Mouse (Mus musculus) heart, embryonic 11.5 days (tissue): ENCODE results near the gene Hcar2. TPM values are rescaled to one million over a fixed set of nuclear protein-coding genes. Genes with fewer than 3 reads are reported as not detected.

Source experiments
- ATAC-seq: fragments of 200-750 bp; cut with Nextera tagmentation; replicated peaks from 2 replicates; pipeline ENCODE4 v1.8.0; 2017; ENCODE audit warnings: moderate library complexity; ENCODE audit not compliant: insufficient number of reproducible peaks, low FRiP score, low TSS enrichment
- H3K27ac ChIP-seq: fragments of 300-500 bp; sonication (generic); 2 replicates; pipeline ENCODE4 v1.5.1; 2014; ENCODE audit warnings: mild to moderate bottlenecking, low read depth, low read length
- H3K27me3 ChIP-seq: fragments of 300-500 bp; sonication (generic); 2 replicates; pipeline ENCODE4 v1.6.1; 2014; ENCODE audit warnings: mild to moderate bottlenecking, low read length, mixed read lengths; ENCODE audit not compliant: control insufficient read depth, insufficient read depth
- H3K36me3 ChIP-seq: fragments of 300-500 bp; sonication (generic); 2 replicates; pipeline ENCODE4 v1.6.1; 2014; ENCODE audit warnings: mild to moderate bottlenecking, low read length, moderate library complexity, mixed read lengths; ENCODE audit not compliant: control insufficient read depth, insufficient read depth
- H3K4me1 ChIP-seq: fragments of 300-500 bp; sonication (generic); 2 replicates; pipeline ENCODE4 v1.6.1; 2014; ENCODE audit warnings: low read length; ENCODE audit not compliant: control insufficient read depth, insufficient read depth
- H3K4me2 ChIP-seq: fragments of 300-500 bp; sonication (generic); 2 replicates; pipeline ENCODE4 v1.6.1; 2014; ENCODE audit warnings: mild to moderate bottlenecking, moderate library complexity
- H3K4me3 ChIP-seq: fragments of 300-500 bp; sonication (generic); 2 replicates; pipeline ENCODE4 v1.5.1; 2014; ENCODE audit warnings: low read depth, low read length
- H3K9ac ChIP-seq: fragments of 300-500 bp; sonication (generic); 2 replicates; pipeline ENCODE4 v1.6.1; 2014; ENCODE audit warnings: mild to moderate bottlenecking, low read depth, low read length, moderate library complexity
- H3K9me3 ChIP-seq: fragments of 300-500 bp; sonication (generic); replicated peaks from 2 replicates; pipeline ENCODE4 v1.6.1; 2016; ENCODE audit warnings: low read length; ENCODE audit not compliant: control insufficient read depth
- WGBS: fragments of 180-500 bp; shearing (Covaris S2); extraction: QIAGEN DNeasy Blood & Tissue Kit; methylation state at CpG from one replicate; pipeline ENCODE4 v1.1.7; 2014; ENCODE audit not compliant: insufficient replicate concordance; 5-methylcytosine and 5-hydroxymethylcytosine counted together
- polyA plus RNA-seq: library from polyadenylated mRNA; unstranded; fragments of >200 nt; fragmentation: Nextera tagmentation; extraction: Ambion mirVana; gene quantifications from 2 replicates; pipeline ENCODE4 v1.2.1, GENCODE M21; 2014

Gene Hcar2
- polyA plus RNA-seq, 1 experiment from 2014 or later: not detected

DNA sequence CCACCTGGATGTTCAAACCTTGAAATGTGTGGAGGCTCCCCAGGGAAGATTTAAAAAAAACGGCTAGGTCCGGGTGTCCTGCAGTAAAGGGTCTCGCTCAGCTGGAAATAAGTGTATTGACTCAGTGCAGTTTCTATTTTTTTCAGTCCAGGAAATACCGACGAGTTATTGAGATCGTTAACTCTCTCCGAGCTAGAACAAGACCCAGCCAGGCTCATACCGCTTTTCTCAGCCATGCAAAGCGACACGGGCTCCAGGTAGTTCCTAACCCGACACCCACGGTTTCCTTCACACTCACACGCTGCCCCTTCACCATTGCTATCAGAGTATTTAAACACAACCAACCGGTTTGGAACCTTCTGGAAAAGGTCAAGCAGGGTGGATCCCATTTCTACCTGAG, 12.8 kb upstream of the Hcar2 start:
- peaks cover 2% of the 10 kb centered on the region; the same call in 1 of the 2 replicates for H3K27me3 ChIP-seq
- H3K27ac ChIP-seq: no peak overlapping the region
- no peak overlapping the region for H3K9ac ChIP-seq
- no peaks in the 10 kb centered on the region for H3K36me3 ChIP-seq
- H3K4me3 ChIP-seq: no peak overlapping the region
- H3K9me3 ChIP-seq: no peaks in the 10 kb centered on the region
- no peaks in the 10 kb centered on the region for H3K4me1 ChIP-seq
- H3K4me2 ChIP-seq: no peak overlapping the region
- 69% methylated on average over 14 of the region's 14 CpGs for WGBS
- ATAC-seq: no peak

DNA sequence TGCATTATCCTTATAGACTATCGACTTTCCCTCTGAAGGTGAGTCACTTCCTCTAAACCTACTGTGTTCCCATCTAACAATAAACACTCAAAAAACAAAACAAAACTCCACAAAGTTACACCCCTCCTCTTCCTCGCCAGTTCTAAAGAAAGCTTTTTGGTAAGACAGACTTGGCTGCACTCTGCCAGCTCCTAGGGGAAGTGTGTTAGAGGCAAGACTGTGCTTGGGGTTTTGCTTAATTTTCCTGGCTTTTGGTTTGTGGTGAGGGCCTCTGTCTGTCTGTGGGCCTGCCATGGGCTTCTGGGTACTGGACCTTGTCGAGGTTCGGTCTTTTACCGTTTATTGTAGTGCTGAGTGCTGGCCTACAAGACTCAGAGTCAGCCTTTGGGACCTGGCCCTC, 8.9 kb upstream of the Hcar2 start:
- Histone ChIP-seq H3K27ac (no peak overlapping the region), H3K36me3 (no peaks in the 10 kb centered on the region), H3K9me3 (no peaks in the 10 kb centered on the region), H3K4me2 (no peak overlapping the region), H3K9ac (no peak overlapping the region), H3K4me1 (no peaks in the 10 kb centered on the region), H3K27me3 (no peaks in the 10 kb centered on the region), H3K4me3 (no peak overlapping the region)
- 79% methylated on average over 5 of the region's 5 CpGs for WGBS
- ATAC-seq: no peak

GRCm38 (mm10) chr5:123869615-123870014, 4.3 kb upstream of the Hcar2 start:
- no peaks in the 10 kb centered on the region for H3K36me3 ChIP-seq
- H3K27ac ChIP-seq: no peak overlapping the region
- no peak overlapping the region for H3K9ac ChIP-seq
- 81% methylated on average over 4 of the region's 4 CpGs for WGBS
- no peak overlapping the region for H3K4me3 ChIP-seq
- no peak for ATAC-seq
- H3K27me3 ChIP-seq: no peaks in the 10 kb centered on the region
- H3K4me1 ChIP-seq: no peaks in the 10 kb centered on the region
- H3K4me2 ChIP-seq: no peak overlapping the region
- H3K9me3 ChIP-seq: no peaks in the 10 kb centered on the region

GRCm38 (mm10) chr5:123866457-123866856, 1.2 kb upstream of the Hcar2 start:
- WGBS: 79% methylated on average over 4 of the region's 4 CpGs

DNA sequence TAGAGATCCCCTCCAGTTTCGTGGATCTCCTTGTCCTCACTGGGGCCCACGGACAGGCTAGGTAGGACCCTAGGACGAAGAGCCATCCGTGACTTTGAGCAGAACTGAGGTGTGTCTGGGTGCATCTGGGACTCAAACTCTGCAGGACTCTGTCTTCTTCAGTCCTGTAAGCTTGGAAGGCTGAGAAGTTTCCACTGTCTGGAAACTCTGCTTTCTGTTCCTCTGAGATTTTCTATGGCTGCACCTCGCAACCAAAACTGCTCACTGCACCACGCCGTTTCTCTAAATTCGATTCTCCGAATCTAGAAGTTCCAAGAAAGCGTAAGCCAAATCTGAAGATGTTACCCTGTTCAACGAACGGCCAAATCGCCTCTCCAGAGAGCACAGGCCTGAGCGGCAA, 1.4 kb downstream of the Hcar2 start:
- H3K9me3 ChIP-seq: no peaks in the 10 kb centered on the region
- no peaks in the 10 kb centered on the region for H3K36me3 ChIP-seq
- H3K9ac ChIP-seq: no peak overlapping the region
- no peak overlapping the region for H3K4me3 ChIP-seq
- no peaks in the 10 kb centered on the region for H3K27me3 ChIP-seq
- H3K4me2 ChIP-seq: no peak overlapping the region
- no peak for ATAC-seq
- no peak overlapping the region for H3K27ac ChIP-seq
- WGBS: 82% methylated on average over 14 of the region's 14 CpGs
- H3K4me1 ChIP-seq: no peaks in the 10 kb centered on the region

More at GRCm38 (mm10) chr5:123866457-123866856, 1.2 kb upstream of the Hcar2 start:
- Histone ChIP-seq H3K4me1 (no peaks in the 10 kb centered on the region), H3K27me3 (no peaks in the 10 kb centered on the region), H3K9me3 (no peaks in the 10 kb centered on the region), H3K4me3 (no peak overlapping the region), H3K36me3 (no peaks in the 10 kb centered on the region), H3K9ac (no peak overlapping the region), H3K27ac (no peak overlapping the region), H3K4me2 (no peak overlapping the region)
- no peak for ATAC-seq

DNA sequence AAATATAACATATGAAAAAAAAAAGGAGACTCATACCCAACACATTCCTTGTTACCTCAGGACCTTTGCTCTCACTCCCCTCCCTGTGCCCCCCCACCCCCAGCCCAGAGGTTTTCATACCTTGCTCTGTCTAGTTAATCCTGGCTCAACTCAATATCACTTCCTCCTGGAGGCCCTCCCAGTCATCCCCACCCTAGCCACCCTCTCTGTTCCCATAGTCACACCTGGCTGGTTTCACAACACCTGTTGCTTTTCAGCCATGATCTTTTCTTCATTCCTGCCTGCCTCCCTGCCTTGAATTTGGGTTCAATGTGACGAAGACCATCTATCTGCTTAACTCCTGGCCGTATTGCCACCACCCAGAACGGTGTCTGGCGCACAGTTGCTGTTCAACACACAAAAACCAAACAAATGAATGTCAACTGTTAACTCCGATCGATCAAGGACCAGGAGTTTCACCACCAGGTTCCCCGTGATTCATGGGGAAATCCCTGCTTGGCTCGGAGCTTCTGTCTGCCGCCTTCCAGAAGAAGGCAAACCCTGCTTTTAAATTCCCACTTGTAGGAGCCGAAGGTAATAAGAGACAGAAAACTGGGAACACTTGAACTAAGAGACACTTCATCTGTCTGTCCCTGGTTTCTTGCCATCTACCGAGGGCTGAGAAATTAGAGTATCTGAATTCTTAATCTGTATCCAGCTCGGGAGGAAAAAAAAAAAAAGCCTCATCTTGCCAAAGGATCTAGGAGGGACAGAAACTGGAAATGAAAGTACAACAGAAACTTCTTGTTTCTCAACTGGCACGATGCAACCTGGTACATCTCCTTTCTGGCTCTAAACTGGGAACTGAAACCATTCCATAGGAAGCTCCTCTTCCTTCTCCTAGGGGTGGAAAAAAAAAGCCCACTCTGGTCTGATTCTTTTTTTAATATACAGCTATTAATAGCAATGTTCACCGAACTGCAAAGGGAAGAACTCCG, 2.6 kb downstream of the Hcar2 start:
- Histone ChIP-seq H3K9ac (no peak overlapping the region), H3K4me1 (no peaks in the 10 kb centered on the region), H3K27ac (no peak overlapping the region), H3K4me2 (no peak overlapping the region), H3K27me3 (no peaks in the 10 kb centered on the region), H3K4me3 (no peak overlapping the region), H3K9me3 (no peaks in the 10 kb centered on the region), H3K36me3 (no peaks in the 10 kb centered on the region)
- WGBS: 72% methylated on average over 15 of the region's 15 CpGs
- no peak for ATAC-seq

DNA sequence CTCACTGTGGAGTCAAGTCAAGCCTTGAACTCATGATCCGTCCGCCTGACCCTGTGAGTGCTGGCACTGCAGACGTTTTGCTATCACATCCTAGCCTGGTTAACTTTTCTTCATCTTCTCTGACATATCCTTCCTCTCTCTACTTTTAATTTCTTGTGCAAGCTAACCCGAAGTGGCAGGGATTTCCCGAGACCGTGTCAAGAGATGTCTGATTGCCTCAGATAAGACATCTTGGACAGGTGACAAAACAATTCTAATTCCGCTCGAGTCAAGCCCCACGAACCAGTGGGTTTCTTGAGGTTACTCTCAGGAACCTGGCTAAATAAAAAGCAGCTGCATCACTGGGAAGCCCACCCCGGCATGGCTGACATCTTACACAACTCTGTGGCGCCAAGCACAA, 6.5 kb downstream of the Hcar2 start:
- H3K27ac ChIP-seq: no peak overlapping the region
- no peaks in the 10 kb centered on the region for H3K27me3 ChIP-seq
- H3K9ac ChIP-seq: no peak overlapping the region
- no peaks in the 10 kb centered on the region for H3K9me3 ChIP-seq
- H3K36me3 ChIP-seq: no peaks in the 10 kb centered on the region
- no peak overlapping the region for H3K4me3 ChIP-seq
- 68% methylated on average over 11 of the region's 11 CpGs for WGBS
- ATAC-seq: no peak
- no peaks in the 10 kb centered on the region for H3K4me1 ChIP-seq
- no peak overlapping the region for H3K4me2 ChIP-seq

DNA sequence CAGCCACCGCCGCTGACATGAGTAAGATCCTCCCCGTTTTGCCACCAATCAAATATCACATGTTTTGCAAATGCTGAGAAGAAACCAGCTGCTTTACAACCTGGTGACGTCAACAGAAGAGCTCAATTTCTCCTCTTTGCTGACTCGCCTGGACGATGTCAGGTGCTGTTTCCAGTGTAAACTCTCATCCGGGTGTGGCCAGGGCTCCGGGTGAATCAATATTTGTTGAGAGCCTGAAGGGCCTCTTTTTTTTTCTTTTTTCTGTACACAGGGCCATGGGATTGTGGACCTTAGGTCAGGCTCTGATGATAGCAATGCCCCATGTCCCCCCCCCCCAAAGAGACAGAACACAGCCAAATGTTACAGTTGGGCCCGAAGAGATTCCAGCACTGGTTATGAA, 10.8 kb downstream of the Hcar2 start:
- Histone ChIP-seq H3K4me3 (no peak overlapping the region), H3K27me3 (no peaks in the 10 kb centered on the region), H3K27ac (no peak overlapping the region), H3K9me3 (no peaks in the 10 kb centered on the region), H3K9ac (no peak overlapping the region), H3K4me2 (no peak overlapping the region), H3K36me3 (no peaks in the 10 kb centered on the region), H3K4me1 (no peaks in the 10 kb centered on the region)
- 73% methylated on average over 9 of the region's 9 CpGs for WGBS
- no peak for ATAC-seq
